Mouse (Mus musculus): ENCODE data around the gene Ptpn5.

Ptpn5 gene

GRCm38 (mm10) chr7:47056273-47056672 is 77.2 kb downstream of the Ptpn5 start:
- DNase-seq (ENCODE audit: low read depth, low spot score), result no peak

GRCm38 (mm10) chr7:47055744-47056143 is 77.7 kb downstream of the Ptpn5 start:
- no peak for DNase-seq (ENCODE audit: low read depth, low spot score)

- no peak for DNase-seq (ENCODE audit: low read depth, low spot score)
These were observed 78.8 kb downstream of the Ptpn5 start for GRCm38 (mm10) chr7:47054666-47055065.

GRCm38 (mm10) chr7:47053287-47053686 is 80.2 kb downstream of the Ptpn5 start:
- DNase-seq (ENCODE audit: low read depth, low spot score), result no peak

GRCm38 (mm10) chr7:47052276-47052675 is 81.2 kb downstream of the Ptpn5 start:
- no peak for DNase-seq (ENCODE audit: low read depth, low spot score)

GRCm38 (mm10) chr7:47051404-47052151 is 81.9 kb downstream of the Ptpn5 start:
- DNase-seq (ENCODE audit: low read depth, low spot score), result no peak

GRCm38 (mm10) chr7:47050766-47051165 is 82.7 kb downstream of the Ptpn5 start:
- no peak for DNase-seq (ENCODE audit: low read depth, low spot score)

GRCm38 (mm10) chr7:47050366-47050765 is 83.1 kb downstream of the Ptpn5 start, which contains the start of gene Tmem86a:
TSS of gene Tmem86a (plus strand) at chr7:47050601.
- DNase-seq (ENCODE audit: low read depth, low spot score), result peak; percentile 96

GRCm38 (mm10) chr7:47042823-47043490 is 90.5 kb downstream of the Ptpn5 start:
- DNase-seq (ENCODE audit: low read depth, low spot score), result no peak

GRCm38 (mm10) chr7:47042121-47042520 is 91.4 kb downstream of the Ptpn5 start:
- no peak for DNase-seq (ENCODE audit: low read depth, low spot score)

GRCm38 (mm10) chr7:47041706-47042105 is 91.8 kb downstream of the Ptpn5 start:
- no peak for DNase-seq (ENCODE audit: low read depth, low spot score)

- no peak for DNase-seq (ENCODE audit: low read depth, low spot score)
These were observed 98.1 kb downstream of the Ptpn5 start for GRCm38 (mm10) chr7:47035426-47035825.

- no peak for DNase-seq (ENCODE audit: low read depth, low spot score)
These were observed 98.6 kb downstream of the Ptpn5 start for GRCm38 (mm10) chr7:47034785-47035384.

GRCm38 (mm10) chr7:47031371-47031770 is 102.1 kb downstream of the Ptpn5 start:
- no peak for DNase-seq (ENCODE audit: low read depth, low spot score)

- peak; percentile 49 for DNase-seq (ENCODE audit: low read depth, low spot score)
These were observed 102.8 kb downstream of the Ptpn5 start for GRCm38 (mm10) chr7:47030517-47031193.

Data from CD4-positive helper T cell, adult 2 months (primary cell).